Mouse (Mus musculus) central nervous system, embryonic 14 days (tissue): ENCODE results near the gene Tmem178. TPM values are rescaled to one million over a fixed set of nuclear protein-coding genes. Genes with fewer than 3 reads are reported as not detected.

ENCODE experiments used
- polyA plus RNA-seq: library from polyadenylated mRNA; depleted of rRNA; stranded (reverse); fragments of >200 nt; gene quantifications from 2 replicates; pipeline ENCODE4 v1.2.3, GENCODE M21; 2012; rRNA removed

Tmem178 gene
- polyA plus RNA-seq = 27.6 and 37.6 TPM in 2 replicates

GRCm38 (mm10) chr17:80944530-80945198 lies at the start of gene Tmem178:
Gene Tmem178, plus strand, starts transcription at chr17:80944632.

Other genes with a start within 250 kb of the Tmem178 start
- 52.3 and 55.2 TPM in 2 replicates for gene Map4k3, start 216.1 kb upstream of the Tmem178 start, polyA plus RNA-seq
- 5.2 and 5.6 TPM in 2 replicates for gene Thumpd2, start 120.5 kb downstream of the Tmem178 start, polyA plus RNA-seq